Mouse (Mus musculus): ENCODE data around the gene Arhgef10l. TPM values are rescaled to one million over a fixed set of nuclear protein-coding genes. Genes with fewer than 3 reads are reported as not detected.

The Arhgef10l gene
- 0.59 TPM for total RNA-seq (2023)

GRCm38 (mm10) chr4:140665760-140666159, at the start of gene Arhgef10l:
Gene Arhgef10l (minus strand): TSS chr4:140666012.

DNA sequence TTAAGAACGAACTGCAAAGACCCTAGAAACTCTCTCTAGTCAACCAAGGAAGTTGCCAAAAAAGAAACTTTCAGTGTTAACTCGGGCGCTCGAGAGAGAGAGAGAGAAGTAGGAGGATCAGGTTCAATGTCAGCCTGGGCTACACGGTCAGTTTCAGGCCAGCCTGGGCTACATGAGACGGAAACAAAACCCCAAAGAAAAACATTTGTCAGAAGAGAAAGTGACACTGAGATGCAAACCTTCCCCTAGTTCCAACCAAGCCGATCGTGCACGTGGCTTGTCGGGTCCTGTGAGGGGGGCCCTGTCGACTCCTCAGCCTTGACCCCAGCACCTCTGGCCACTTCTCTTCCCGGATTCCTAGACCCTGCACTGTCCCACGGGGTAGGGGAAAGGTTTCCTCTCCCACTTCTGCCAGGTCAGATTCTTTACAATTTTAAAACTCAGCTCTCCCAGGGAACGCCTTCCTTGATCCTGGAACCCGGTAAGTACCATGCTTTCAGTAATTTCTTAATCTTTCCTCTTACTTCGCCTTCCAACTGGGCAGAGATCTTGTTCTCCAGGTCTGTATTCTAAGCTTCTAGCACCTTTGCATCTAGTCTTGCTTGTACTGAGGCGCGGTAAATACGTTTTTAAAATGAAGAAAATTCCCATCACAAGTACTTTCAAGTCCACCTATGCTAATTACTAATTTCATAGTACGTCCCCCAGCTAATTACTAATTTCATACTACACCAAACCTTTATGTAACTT, 34.6 kb upstream of the Arhgef10l start, which contains the start of gene Rcc2:
Gene Rcc2, plus strand, starts transcription at position 273 of the 750 bp plus-strand sequence.

Other genes starting within 250 kb of the Arhgef10l start
- 129 TPM for gene Rcc2, start 34.5 kb upstream of the Arhgef10l start, total RNA-seq (2023)
- not detected for gene Padi6, start 76.6 kb upstream of the Arhgef10l start, total RNA-seq (2023)
- 0.98 TPM for gene Padi4, start 108.2 kb upstream of the Arhgef10l start, total RNA-seq (2023)
- 1.8 TPM for gene Padi3, start 144.6 kb upstream of the Arhgef10l start, total RNA-seq (2023)
- 1.3 TPM for gene Padi1, start 179.8 kb upstream of the Arhgef10l start, total RNA-seq (2023)
- gene Padi2, start 240.3 kb upstream of the Arhgef10l start, total RNA-seq (2023) = 28.0 TPM